ENCODE assay signal across 8 mouse cellular contexts in the genomic region with DNA sequence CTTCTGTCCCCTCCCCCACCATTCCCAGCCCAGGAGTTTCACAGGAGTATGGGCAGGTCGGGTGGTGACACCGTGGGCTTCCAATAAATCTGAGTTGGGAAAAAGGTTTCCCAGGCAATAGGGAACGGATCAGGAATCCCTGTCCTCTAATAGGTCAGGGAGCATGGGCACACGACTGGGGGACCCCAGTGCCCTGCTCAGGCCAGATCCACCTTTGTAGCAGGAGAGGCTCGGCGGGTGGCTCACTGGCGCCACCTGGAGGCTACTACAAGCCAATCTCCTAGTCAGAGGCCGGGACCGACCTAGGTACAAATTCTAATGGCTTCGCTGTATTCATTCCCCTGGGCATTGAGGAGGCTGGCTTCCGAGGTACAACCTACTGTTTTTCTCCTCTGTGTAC. TPM values are rescaled to one million over a fixed set of nuclear protein-coding genes. Genes with fewer than 3 reads are reported as not detected.
DNase-seq lines count a peak whose midpoint lies in the region; ATAC-seq lines count a peak whose summit lies in the region.

No protein-coding gene starts in this region.

- no peaks in the 10 kb centered on the region for H3K9me3 ChIP-seq in liver, embryonic 13.5 days (replicated peaks)
- H3K9me3 ChIP-seq in stomach, embryonic 15.5 days, result no peaks in the 10 kb centered on the region

- peak; percentile 61 for ATAC-seq in liver, embryonic 13.5 days (ENCODE audit: low read depth)
- 0 out of 2 replicates have a peak, but pooled peaks have one; percentile 48 for ATAC-seq in stomach, embryonic 15.5 days (ENCODE audit: insufficient read depth, low FRiP score, low read depth)

- DNase-seq in ovary, postnatal 10 days (ENCODE audit: low spot score), result peak; percentile 64
- no peak for DNase-seq in ovary, adult 18-20 months (ENCODE audit: low spot score)
- DNase-seq in embryo, embryonic 10 days (ENCODE audit: low spot score), result peak; percentile 71
- peak; percentile 46 to 69 for DNase-seq in gastrocnemius, postnatal 4 days (ENCODE audit: low spot score in 2 of 2)
- DNase-seq in kidney, adult 8-10 months, result peak; percentile 73 to 86
- no peak for DNase-seq in liver, embryonic 13.5 days
- DNase-seq in naive thymus-derived CD4-positive, alpha-beta T cell, adult 2 months (ENCODE audit: low read depth), result peak; percentile 84

- WGBS in liver, embryonic 13.5 days (ENCODE audit: insufficient replicate concordance), result 5% methylated on average over 11 of the region's 11 CpGs
- WGBS in stomach, embryonic 15.5 days, result 2% methylated on average over 11 of the region's 11 CpGs

- H3K4me3 ChIP-seq in liver, embryonic 13.5 days (replicated peaks), result no peak overlapping the region
- no peak overlapping the region for H3K4me3 ChIP-seq in stomach, embryonic 15.5 days (replicated peaks)

- H3K27ac ChIP-seq in liver, embryonic 13.5 days, result no peak overlapping the region
- H3K27ac ChIP-seq in stomach, embryonic 15.5 days, result no peak overlapping the region

- H3K9ac ChIP-seq in liver, embryonic 13.5 days, result no peak overlapping the region
- no peak overlapping the region for H3K9ac ChIP-seq in stomach, embryonic 15.5 days

- H3K4me1 ChIP-seq in liver, embryonic 13.5 days (replicated peaks), result peaks cover 23% of the 10 kb centered on the region
- peaks cover 10% of the 10 kb centered on the region for H3K4me1 ChIP-seq in stomach, embryonic 15.5 days

- no peaks in the 10 kb centered on the region for H3K36me3 ChIP-seq in liver, embryonic 13.5 days
- no peaks in the 10 kb centered on the region for H3K36me3 ChIP-seq in stomach, embryonic 15.5 days

- no peak overlapping the region for H3K4me2 ChIP-seq in liver, embryonic 13.5 days
- peak overlapping the region; percentile 28; the same call in 1 of the 2 replicates for H3K4me2 ChIP-seq in stomach, embryonic 15.5 days

- peaks cover 2% of the 10 kb centered on the region; the same call in 1 of the 2 replicates for H3K27me3 ChIP-seq in liver, embryonic 13.5 days
- peaks cover 7% of the 10 kb centered on the region; the same call in 1 of the 2 replicates for H3K27me3 ChIP-seq in stomach, embryonic 15.5 days (replicated peaks)

RNA-seq across cellular contexts. Expression of gene Gm19345, which starts 8.2 kb away (rescaled TPM):
- total RNA-seq in gastrocnemius, postnatal 4 days (2021), result not detected
- not detected in 2 replicates for polyA plus RNA-seq in liver, embryonic 13.5 days (2015; fragmentation: Nextera tagmentation; extraction: Ambion mirVana)
- polyA plus RNA-seq in stomach, embryonic 15.5 days (2015; fragmentation: Nextera tagmentation; extraction: Ambion mirVana), result 0.39 TPM in 1 of 2 replicates, not detected in the other

RNA-seq across cellular contexts. Expression of gene Ceacam16, which starts 17.5 kb away (rescaled TPM):
- not detected for total RNA-seq in gastrocnemius, postnatal 4 days (2021)
- polyA plus RNA-seq in liver, embryonic 13.5 days (2015; fragmentation: Nextera tagmentation; extraction: Ambion mirVana), result not detected in 2 replicates
- polyA plus RNA-seq in stomach, embryonic 15.5 days (2015; fragmentation: Nextera tagmentation; extraction: Ambion mirVana), result 0.09 TPM in 1 of 2 replicates, not detected in the other

RNA-seq across cellular contexts. Expression of gene Bcl3, which starts 21.0 kb away (rescaled TPM):
- total RNA-seq in gastrocnemius, postnatal 4 days (2021), result 1 to 10 TPM; 5.1 to 5.7 TPM
- polyA plus RNA-seq in liver, embryonic 13.5 days (2015; fragmentation: Nextera tagmentation; extraction: Ambion mirVana), result 3.0 and 3.9 TPM in 2 replicates
- 8.9 and 10.4 TPM in 2 replicates for polyA plus RNA-seq in stomach, embryonic 15.5 days (2015; fragmentation: Nextera tagmentation; extraction: Ambion mirVana)

RNA-seq across cellular contexts. Expression of gene Ceacam19, which starts 44.2 kb away (rescaled TPM):
- not detected for total RNA-seq in gastrocnemius, postnatal 4 days (2021)
- not detected in 2 replicates for polyA plus RNA-seq in liver, embryonic 13.5 days (2015; fragmentation: Nextera tagmentation; extraction: Ambion mirVana)
- polyA plus RNA-seq in stomach, embryonic 15.5 days (2015; fragmentation: Nextera tagmentation; extraction: Ambion mirVana), result 0.64 and 1.1 TPM in 2 replicates

RNA-seq across cellular contexts. Expression of gene Cblc, which starts 47.0 kb away (rescaled TPM):
- under 1 TPM; 0.76 to 0.96 TPM for total RNA-seq in gastrocnemius, postnatal 4 days (2021)
- polyA plus RNA-seq in liver, embryonic 13.5 days (2015; fragmentation: Nextera tagmentation; extraction: Ambion mirVana), result 1.2 and 1.3 TPM in 2 replicates
- polyA plus RNA-seq in stomach, embryonic 15.5 days (2015; fragmentation: Nextera tagmentation; extraction: Ambion mirVana), result 24.3 and 24.6 TPM in 2 replicates

Comparison
In these comparisons a context has a peak if more than half of its experiments do, and no peak if none do; other contexts are left out.
1. DNase-seq: peak in ovary, postnatal 10 days (single experiment), embryo, embryonic 10 days (single experiment), gastrocnemius, postnatal 4 days (2 of 2), kidney, adult 8-10 months (2 of 2) and naive thymus-derived CD4-positive, alpha-beta T cell, adult 2 months (single experiment); none in ovary, adult 18-20 months (single experiment) and liver, embryonic 13.5 days (single experiment).